Mouse (Mus musculus) heart, embryonic 10.5 days (tissue): ENCODE measurements around the gene Pld4. TPM values are rescaled to one million over a fixed set of nuclear protein-coding genes. Genes with fewer than 3 reads are reported as not detected.
A peak's percentile ranks its signal among the peaks of the same experiment; 100 is the strongest.

ENCODE experiments used
- DNase-seq: peaks from one replicate; pipeline ENCODE4 v3.0.0-alpha.2; 2017; ENCODE audit warnings: low spot score
- H3K27ac ChIP-seq: fragments of 300-500 bp; sonication (generic); 2 replicates; pipeline ENCODE4 v1.5.1; 2016; ENCODE audit warnings: mild to moderate bottlenecking
- H3K27me3 ChIP-seq: fragments of 300-500 bp; sonication (generic); 2 replicates; pipeline ENCODE4 v1.6.1; 2016; ENCODE audit warnings: mild to moderate bottlenecking; ENCODE audit not compliant: poor library complexity, insufficient read depth, severe bottlenecking
- H3K36me3 ChIP-seq: fragments of 300-500 bp; sonication (generic); 2 replicates; pipeline ENCODE4 v1.6.1; 2016; ENCODE audit warnings: mild to moderate bottlenecking, moderate library complexity
- H3K4me1 ChIP-seq: fragments of 300-500 bp; sonication (generic); 2 replicates; pipeline ENCODE4 v1.6.1; 2016; ENCODE audit warnings: mild to moderate bottlenecking
- H3K4me3 ChIP-seq: fragments of 300-500 bp; sonication (generic); 2 replicates; pipeline ENCODE4 v1.5.1; 2016; ENCODE audit warnings: mild to moderate bottlenecking, moderate library complexity
- H3K9me3 ChIP-seq: fragments of 300-500 bp; sonication (generic); 2 replicates; pipeline ENCODE4 v1.6.1; 2016; ENCODE audit warnings: mild to moderate bottlenecking, moderate library complexity
- WGBS: fragments of 180-500 bp; shearing (Covaris S2); methylation state at CpG from one replicate; pipeline ENCODE4 v1.1.7; 2016; 5-methylcytosine and 5-hydroxymethylcytosine counted together
- polyA plus RNA-seq: library from polyadenylated mRNA; unstranded; fragments of >200 nt; fragmentation: Nextera tagmentation; extraction: Ambion mirVana; gene quantifications from 2 replicates; pipeline ENCODE4 v1.2.1, GENCODE M21; 2016

The Pld4 gene
- polyA plus RNA-seq = 0.57 and 2.9 TPM in 2 replicates

- peak; percentile 55 for DNase-seq
- Histone ChIP-seq H3K27ac (no peak within 1 kb of the TSS), H3K36me3 (no peaks in the 10 kb centered on the region), H3K27me3 (peaks cover 3% of the 10 kb centered on the region; the same call in 1 of the 2 replicates), H3K9me3 (no peaks in the 10 kb centered on the region), H3K4me3 (no peak within 1 kb of the TSS), H3K4me1 (peaks cover 4% of the 10 kb centered on the region; the same call in 1 of the 2 replicates)
- 40% methylated on average over 4 of the region's 4 CpGs for WGBS
Measured at GRCm38 (mm10) chr12:112760154-112760926, at the start of gene Pld4. Gene Pld4 (plus strand): TSS chr12:112760655.

GRCm38 (mm10) chr12:112713984-112714383 lies 46.5 kb upstream of the Pld4 start:
- whole genome bisulfite sequencing = 66% methylated on average over 3 of the region's 3 CpGs
- Histone ChIP-seq H3K27me3 (peaks cover 6% of the 10 kb centered on the region), H3K27ac (no peak overlapping the region), H3K4me3 (no peak overlapping the region), H3K9me3 (no peaks in the 10 kb centered on the region), H3K36me3 (no peaks in the 10 kb centered on the region), H3K4me1 (peaks cover 8% of the 10 kb centered on the region; the same call in 1 of the 2 replicates)
- DNase-seq = no peak

DNA sequence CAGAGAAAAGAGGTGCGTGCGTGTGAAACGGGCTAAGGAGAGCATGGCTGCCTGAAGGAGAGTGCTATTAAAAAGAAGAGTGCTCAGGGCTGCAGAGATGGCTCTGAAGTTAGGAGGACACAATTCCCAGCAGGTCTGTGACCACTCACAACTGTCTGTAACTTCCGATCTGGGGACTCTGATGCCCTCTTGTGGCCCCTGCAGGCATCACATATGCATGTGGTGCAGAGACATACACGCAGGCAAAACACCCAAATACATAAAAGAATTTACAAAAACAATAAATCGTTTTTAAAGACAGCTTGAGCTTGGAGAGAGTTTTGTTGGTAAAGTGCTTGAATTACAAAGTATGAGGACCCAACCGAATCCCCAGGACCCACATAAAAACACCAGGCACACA lies 43.3 kb upstream of the Pld4 start:
- no peak for DNase-seq
- WGBS = 24% methylated on average over 7 of the region's 7 CpGs
- no peaks in the 10 kb centered on the region for H3K36me3 ChIP-seq
- no peak overlapping the region for H3K27ac ChIP-seq
- peaks cover 20% of the 10 kb centered on the region for H3K4me1 ChIP-seq
- peaks cover 28% of the 10 kb centered on the region for H3K27me3 ChIP-seq
- no peak overlapping the region for H3K4me3 ChIP-seq
- H3K9me3 ChIP-seq = no peaks in the 10 kb centered on the region

DNA sequence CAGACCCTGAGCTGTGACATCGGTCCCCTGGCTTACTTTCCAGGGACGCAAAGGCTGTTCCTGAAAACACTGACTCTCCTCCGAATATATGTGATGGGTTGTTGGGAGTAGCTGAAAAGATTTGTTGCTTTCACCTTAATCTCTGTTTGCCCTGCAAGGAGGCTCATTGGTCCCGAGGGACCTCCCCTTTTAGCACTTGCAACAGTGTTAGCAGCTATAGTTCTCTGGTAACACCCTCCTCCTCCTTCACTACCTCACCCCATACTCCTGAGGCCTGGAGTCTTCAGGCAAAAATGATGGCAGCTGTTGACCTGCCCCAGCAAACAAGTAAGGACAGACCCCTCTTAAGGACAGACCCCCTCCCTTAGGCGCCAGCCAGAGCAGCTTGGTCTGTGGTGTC lies 41.5 kb upstream of the Pld4 start:
- Histone ChIP-seq H3K9me3 (no peaks in the 10 kb centered on the region), H3K4me1 (peaks cover 34% of the 10 kb centered on the region), H3K4me3 (no peak overlapping the region; the same call in 1 of the 2 replicates), H3K36me3 (no peaks in the 10 kb centered on the region), H3K27ac (no peak overlapping the region), H3K27me3 (peaks cover 47% of the 10 kb centered on the region)
- no peak for DNase-seq
- WGBS = 48% methylated on average over 5 of the region's 5 CpGs

DNA sequence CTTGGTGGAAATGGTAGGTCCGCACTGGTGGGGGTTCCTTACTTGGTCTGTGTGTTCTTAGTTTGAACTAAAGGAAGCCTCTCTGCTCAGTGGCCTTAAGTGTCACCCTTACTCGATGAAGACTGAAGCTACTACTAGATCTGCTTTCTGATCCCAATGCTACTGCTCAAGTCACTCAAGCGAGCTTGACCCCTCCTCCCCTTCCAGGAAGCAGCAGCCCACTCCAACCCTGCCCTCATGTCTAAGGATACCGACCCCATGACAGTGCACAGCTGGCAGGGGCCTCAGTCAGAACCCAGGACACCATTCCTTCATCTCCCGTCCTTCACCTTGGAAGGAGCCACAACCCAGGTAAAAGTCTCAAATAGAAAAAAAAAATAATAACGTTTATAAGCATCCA lies 40.2 kb upstream of the Pld4 start, which contains the start of gene Cep170b:
Gene Cep170b, plus strand, starts transcription at position 240 of the 400 bp plus-strand sequence.
- peaks cover 56% of the 10 kb centered on the region for H3K27me3 ChIP-seq
- peak within 1 kb of the TSS; percentile 87 for H3K4me3 ChIP-seq
- no peaks in the 10 kb centered on the region for H3K9me3 ChIP-seq
- H3K4me1 ChIP-seq = peaks cover 34% of the 10 kb centered on the region
- no peaks in the 10 kb centered on the region for H3K36me3 ChIP-seq
- peak within 1 kb of the TSS; percentile 84 for H3K27ac ChIP-seq
- DNase-seq = no peak
- WGBS = 63% methylated on average over 6 of the region's 6 CpGs

DNA sequence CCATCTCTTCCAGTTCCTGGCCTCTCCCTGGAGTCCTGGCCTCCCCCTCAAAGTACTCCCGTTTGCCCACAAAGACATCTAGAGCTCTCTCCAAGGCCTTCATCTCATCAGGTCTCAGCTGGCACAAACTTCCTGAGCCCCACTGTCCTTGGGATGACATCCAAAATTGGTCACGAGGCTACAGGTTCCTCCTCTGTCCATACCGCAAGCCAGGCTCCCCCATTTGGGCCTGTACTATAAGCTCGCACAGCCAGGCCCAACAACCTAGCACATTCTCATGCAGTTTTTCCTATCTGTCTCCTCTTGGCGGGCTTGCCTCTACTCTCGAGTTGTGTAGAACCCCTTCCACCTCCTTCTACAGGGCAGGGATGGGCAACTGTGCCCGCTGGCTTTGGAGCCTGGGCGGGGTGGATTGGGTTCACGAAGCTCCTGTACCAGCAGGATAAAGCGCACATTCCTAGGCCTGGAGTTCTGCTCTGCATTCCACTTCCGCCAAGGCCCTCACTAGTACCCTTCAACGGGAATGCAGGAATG lies 39.5 kb upstream of the Pld4 start:
- Histone ChIP-seq H3K36me3 (no peaks in the 10 kb centered on the region), H3K9me3 (no peaks in the 10 kb centered on the region), H3K4me1 (peaks cover 34% of the 10 kb centered on the region), H3K27ac (peak overlapping the region; percentile 84), H3K4me3 (peak overlapping the region; percentile 87), H3K27me3 (peaks cover 59% of the 10 kb centered on the region)
- 35% methylated on average over 12 of the region's 12 CpGs for WGBS
- DNase-seq = no peak

DNA sequence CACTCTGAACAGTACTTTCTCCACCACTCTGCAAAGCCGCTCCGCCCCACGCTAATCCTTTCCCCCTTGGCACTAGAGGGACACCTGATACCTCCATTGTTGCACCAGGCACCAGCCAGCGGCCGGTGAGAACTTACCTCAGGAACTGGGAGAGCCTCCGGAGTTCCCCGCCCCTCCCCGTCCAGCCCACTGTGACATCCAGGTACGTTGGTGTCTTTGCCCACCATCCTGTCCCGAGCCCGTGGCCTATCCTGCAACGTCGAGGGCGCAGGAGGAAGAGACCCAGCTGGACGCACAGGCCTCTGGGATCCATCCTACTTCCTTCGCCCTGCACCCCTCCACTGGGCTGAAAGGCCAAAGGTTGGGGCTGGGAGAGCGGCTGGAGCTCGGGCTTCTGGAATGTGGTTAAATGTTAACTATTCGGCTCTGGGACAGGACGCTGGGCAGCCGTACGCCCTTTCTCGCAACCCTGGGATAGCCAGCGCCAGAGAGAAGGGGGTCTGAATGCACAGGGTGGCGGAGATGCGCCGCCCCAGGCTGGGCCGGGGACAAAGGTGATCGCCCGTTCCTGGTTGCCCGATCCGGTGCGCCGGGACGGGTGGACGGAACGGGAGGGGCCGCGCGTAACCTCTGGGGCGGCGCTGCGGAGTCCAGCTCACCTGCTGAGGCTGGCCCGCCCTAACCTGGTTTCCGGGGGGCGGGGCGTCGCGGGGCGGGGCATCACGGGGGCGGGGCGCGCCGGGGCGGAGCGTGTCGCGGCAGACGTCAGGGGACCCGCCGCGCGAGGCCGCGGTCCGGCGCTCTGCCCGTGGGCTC lies 38.8 kb upstream of the Pld4 start:
- WGBS = 2% methylated on average over 67 of the region's 69 CpGs
- DNase-seq = no peak
- Histone ChIP-seq H3K36me3 (no peaks in the 10 kb centered on the region), H3K4me3 (peak overlapping the region; percentile 87), H3K9me3 (no peaks in the 10 kb centered on the region), H3K27me3 (peaks cover 63% of the 10 kb centered on the region), H3K27ac (peak overlapping the region; percentile 84), H3K4me1 (peaks cover 34% of the 10 kb centered on the region)

- H3K9me3 ChIP-seq = no peaks in the 10 kb centered on the region
- H3K27me3 ChIP-seq = peaks cover 68% of the 10 kb centered on the region
- H3K4me3 ChIP-seq = peak overlapping the region; percentile 87
- no peak for DNase-seq
- 2% methylated on average over 74 of the region's 75 CpGs for WGBS
- H3K4me1 ChIP-seq = peaks cover 34% of the 10 kb centered on the region
- no peaks in the 10 kb centered on the region for H3K36me3 ChIP-seq
- H3K27ac ChIP-seq = peak overlapping the region; percentile 84
Measured at GRCm38 (mm10) chr12:112722240-112723027, 38.0 kb upstream of the Pld4 start.

- Histone ChIP-seq H3K36me3 (no peaks in the 10 kb centered on the region), H3K4me1 (peaks cover 34% of the 10 kb centered on the region), H3K4me3 (peak overlapping the region; percentile 87), H3K27me3 (peaks cover 70% of the 10 kb centered on the region), H3K27ac (peak overlapping the region; percentile 84; the same call in 1 of the 2 replicates), H3K9me3 (no peaks in the 10 kb centered on the region)
- no peak for DNase-seq
- 10% methylated on average over 5 of the region's 5 CpGs for WGBS
Measured at GRCm38 (mm10) chr12:112723028-112723330, 37.5 kb upstream of the Pld4 start.

DNA sequence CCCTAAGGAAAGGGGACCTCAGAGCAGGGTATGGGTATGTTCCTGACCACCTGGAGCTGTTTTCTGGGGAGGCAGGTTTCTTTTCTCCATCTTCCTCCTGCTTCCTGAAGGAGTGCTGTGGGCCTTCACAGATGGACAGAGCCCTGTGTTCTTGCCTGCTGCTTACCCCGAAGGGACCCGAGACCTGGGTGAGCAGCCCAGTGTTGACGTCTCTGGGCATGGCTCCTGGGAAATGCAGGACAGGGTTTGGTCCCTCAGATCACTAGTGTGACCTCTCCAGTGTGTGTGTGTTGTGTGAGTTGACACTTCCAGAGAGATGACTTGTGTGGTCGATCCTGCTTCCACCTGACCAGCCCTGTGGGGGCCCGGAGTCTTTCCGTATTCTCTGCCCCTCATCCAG lies 37.0 kb upstream of the Pld4 start:
- DNase-seq = no peak
- Histone ChIP-seq H3K27ac (0 out of 2 replicates have a peak overlapping the region, but pooled peaks have one; percentile 84), H3K4me3 (peak overlapping the region; percentile 87), H3K4me1 (peaks cover 34% of the 10 kb centered on the region), H3K36me3 (no peaks in the 10 kb centered on the region), H3K9me3 (no peaks in the 10 kb centered on the region), H3K27me3 (peaks cover 70% of the 10 kb centered on the region)
- WGBS = 85% methylated on average over 6 of the region's 6 CpGs

DNA sequence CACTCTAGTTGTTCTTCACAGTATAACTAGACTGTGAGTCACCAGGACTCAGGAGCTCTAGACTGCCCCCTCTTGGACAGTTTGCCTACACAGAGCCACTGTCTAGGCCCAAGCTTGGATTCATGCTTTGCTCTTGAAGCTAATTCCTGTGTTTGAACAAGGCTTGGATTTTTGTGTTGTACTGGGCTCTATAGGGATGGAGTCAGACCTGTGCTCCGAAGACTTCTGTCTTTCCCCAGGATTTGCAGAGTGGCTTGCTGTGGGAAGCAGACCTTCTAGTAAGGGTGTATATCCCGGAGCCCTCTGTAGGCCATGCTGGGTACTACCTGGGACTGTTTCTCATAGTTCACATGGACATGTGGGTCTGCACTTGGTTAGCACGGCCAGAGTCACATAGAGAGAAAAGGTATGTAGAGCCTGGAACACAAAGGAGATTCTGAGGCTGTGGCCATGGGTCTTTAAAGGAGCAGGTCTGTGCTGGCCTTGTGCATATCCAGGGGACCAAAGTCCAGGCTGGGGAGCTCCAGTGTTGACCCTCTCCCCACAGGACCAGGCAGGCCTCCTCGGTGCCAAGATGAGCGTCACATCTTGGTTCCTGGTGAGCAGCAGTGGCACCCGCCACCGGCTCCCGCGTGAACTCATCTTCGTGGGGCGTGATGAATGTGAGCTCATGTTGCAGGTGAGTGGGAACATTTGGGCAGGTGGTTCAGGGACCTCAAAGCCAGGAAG lies 36.2 kb upstream of the Pld4 start:
- Histone ChIP-seq H3K4me1 (peaks cover 27% of the 10 kb centered on the region), H3K27ac (no peak overlapping the region), H3K4me3 (no peak overlapping the region), H3K27me3 (peaks cover 70% of the 10 kb centered on the region), H3K36me3 (no peaks in the 10 kb centered on the region), H3K9me3 (no peaks in the 10 kb centered on the region)
- WGBS = 71% methylated on average over 11 of the region's 11 CpGs
- DNase-seq = no peak

DNA sequence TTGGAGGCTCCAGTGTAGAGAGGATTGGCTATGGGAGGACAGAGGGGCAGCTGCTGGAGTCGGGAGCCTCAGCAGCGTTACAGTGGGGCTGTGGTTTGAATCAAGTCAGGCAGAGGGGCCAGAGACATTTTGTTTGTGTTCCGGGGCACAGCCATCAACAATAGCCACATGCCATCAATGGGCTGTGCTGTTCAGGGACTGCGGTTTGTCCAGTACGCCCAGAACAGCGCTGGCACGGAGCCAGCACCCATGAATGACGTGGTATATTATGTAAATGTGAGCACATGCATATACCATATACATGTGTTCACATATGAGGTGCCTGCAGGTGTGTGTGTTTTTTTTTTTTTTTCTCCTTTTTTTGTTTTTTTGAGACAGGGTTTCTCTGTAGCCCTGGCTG lies 32.7 kb upstream of the Pld4 start:
- Histone ChIP-seq H3K9me3 (no peaks in the 10 kb centered on the region), H3K4me1 (peaks cover 14% of the 10 kb centered on the region), H3K27me3 (peaks cover 47% of the 10 kb centered on the region), H3K36me3 (0 out of 2 replicates have a peak, but pooled peaks cover 3% of the 10 kb centered on the region), H3K27ac (no peak overlapping the region), H3K4me3 (no peak overlapping the region)
- WGBS = 86% methylated on average over 8 of the region's 8 CpGs
- no peak for DNase-seq
